Mouse (Mus musculus) spleen, postnatal 4 days (tissue): ENCODE measurements around the gene Litaf.
A peak's percentile ranks its signal among the peaks of the same experiment; 100 is the strongest.
"Not testable (repeated sequence)": the region's sequence is repeated elsewhere in the genome, so short reads cannot be mapped to it uniquely, and the experiment has no call there.

Experiments used
- DNase-seq, 2 experiments: peaks; one replicate each; pipeline ENCODE4 v3.0.0; 2022; ENCODE audit warnings: low spot score in 2 of 2

Litaf gene

DNA sequence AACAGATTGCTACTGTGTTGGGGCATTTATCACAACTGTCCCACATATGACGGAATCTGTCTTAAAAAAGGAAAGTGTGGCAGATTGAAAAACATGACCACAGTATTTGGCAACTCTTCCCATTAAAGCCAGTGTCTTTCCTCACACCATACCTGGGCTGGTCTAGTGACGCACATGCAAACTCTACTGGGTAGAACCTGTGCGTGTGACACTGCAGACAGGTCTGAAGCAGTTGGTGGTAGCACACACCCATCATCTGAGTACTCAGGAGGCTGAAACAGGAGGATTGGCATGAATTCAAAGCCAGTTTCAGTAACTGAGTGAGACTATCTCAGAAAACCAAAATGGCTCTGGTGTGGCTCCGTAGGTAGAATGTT, 43.9 kb downstream of the Litaf start:
- no peak for DNase-seq

DNA sequence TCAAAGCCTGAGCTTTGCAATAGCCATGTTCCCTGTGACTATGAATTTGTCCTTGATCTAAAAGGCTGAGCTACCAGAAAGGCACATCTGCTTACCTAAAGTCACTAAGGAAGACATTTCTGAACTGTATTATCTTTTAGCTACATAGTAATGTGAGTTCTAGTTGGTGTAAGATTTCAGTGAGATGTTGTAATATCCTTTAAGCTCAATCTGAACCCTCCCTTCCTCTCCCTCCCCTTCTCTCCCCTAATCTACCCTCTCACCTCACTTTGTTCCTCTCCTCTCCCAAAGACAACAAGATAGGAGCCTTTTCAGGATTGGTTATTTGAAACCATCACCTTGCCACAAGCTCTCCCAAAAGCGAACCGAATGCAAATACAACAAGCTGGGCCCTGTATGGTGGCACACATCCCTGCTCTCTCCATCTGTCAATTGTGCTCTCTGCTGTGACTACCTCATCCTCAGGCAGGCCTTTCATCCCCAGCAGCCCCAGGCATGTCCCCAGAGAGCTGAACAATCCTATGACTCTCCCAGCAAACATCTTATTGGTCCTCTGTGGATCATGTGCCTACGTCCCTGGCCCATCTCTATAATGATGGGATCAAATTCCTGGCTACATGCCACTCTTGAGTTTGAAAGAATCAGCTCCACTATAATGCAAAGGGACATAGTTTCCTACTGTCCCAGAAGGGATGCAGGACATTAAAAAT, 44.4 kb downstream of the Litaf start:
- DNase-seq = no peak

- no peak for DNase-seq
Observed at GRCm38 (mm10) chr16:11017807-11018595, 48.0 kb downstream of the Litaf start.

DNA sequence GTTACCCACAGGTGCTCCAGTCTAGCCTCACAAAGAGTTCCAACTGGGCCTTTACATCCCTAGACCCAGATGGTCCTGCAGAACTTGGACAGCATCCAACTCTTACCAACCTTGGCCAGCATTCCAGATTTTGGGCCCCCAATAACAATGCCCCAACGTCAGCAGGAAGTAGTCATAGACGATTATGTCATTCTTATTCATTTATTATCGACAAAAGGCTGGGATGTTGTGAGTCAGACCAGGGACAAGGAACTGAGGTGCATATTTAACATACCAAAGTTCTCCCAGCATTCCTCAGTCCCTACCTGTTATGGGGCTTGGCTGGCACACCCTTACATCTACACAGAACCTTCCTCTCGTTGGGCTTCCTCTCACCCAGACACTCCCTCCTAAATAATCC, 49.6 kb downstream of the Litaf start:
- no peak for DNase-seq

- no peak for DNase-seq
Observed at GRCm38 (mm10) chr16:11014407-11014806, 51.5 kb downstream of the Litaf start.

DNA sequence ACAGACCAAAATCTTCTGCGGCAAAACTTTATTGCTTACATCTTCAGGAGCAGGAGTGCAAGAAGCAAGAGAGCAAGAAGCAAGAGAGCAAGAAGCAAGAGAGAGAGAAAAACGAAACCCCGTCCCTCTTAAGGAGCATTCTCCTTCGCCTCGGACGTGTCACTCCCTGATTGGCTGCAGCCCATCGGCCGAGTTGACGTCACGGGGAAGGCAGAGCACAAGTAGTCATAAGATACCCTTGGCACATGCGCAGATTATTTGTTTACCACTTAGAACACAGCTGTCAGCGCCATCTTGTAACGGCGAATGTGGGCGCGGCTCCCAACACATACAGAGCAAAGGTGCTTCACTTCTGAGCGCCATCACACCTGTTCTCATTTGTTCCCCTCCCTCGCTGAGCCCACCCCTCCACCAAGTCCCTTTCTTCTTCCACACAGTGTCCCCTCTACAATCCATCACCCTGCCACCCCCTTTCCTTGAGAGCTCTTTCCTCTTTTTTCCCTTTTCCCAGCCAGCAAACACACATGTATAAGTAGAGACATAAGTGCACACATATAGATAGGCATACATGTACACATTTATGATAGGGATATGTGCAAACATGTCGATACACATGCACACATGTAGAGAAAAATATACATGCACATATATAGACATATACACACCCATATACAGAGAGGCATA, 52.4 kb downstream of the Litaf start:
- DNase-seq = not testable (repeated sequence)

GRCm38 (mm10) chr16:11012571-11013463, 53.1 kb downstream of the Litaf start:
- DNase-seq = peak in 1 of 2 experiments; percentile 34

GRCm38 (mm10) chr16:11011939-11012338, 54.0 kb downstream of the Litaf start:
- no peak for DNase-seq

GRCm38 (mm10) chr16:11011206-11011605, 54.8 kb downstream of the Litaf start:
- no peak for DNase-seq

DNA sequence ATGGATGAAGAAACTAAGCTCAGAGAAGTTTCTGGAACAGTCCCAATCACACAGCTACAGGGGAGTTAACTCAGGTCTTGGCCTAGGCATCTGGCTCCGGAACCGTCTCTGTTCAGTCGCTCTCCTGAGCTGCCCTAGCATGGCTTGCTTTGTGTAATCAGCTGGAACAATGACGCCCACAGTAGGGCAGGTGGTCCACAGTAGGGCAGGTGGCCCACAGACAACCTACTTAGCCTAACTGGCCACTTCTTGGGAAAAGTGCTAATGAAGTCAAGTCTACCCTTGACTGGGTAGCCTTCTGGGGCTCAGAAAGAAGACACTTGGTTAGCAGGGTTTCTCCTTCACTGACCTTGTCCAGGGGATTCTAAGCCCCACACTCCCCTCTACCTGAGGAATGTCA, 55.7 kb downstream of the Litaf start:
- no peak for DNase-seq

- peak in 1 of 2 experiments; percentile 29 for DNase-seq
Observed at GRCm38 (mm10) chr16:11008162-11008991, 57.6 kb downstream of the Litaf start.

GRCm38 (mm10) chr16:11006100-11006499, 59.9 kb downstream of the Litaf start:
- DNase-seq = peak in 1 of 2 experiments; percentile 23

DNA sequence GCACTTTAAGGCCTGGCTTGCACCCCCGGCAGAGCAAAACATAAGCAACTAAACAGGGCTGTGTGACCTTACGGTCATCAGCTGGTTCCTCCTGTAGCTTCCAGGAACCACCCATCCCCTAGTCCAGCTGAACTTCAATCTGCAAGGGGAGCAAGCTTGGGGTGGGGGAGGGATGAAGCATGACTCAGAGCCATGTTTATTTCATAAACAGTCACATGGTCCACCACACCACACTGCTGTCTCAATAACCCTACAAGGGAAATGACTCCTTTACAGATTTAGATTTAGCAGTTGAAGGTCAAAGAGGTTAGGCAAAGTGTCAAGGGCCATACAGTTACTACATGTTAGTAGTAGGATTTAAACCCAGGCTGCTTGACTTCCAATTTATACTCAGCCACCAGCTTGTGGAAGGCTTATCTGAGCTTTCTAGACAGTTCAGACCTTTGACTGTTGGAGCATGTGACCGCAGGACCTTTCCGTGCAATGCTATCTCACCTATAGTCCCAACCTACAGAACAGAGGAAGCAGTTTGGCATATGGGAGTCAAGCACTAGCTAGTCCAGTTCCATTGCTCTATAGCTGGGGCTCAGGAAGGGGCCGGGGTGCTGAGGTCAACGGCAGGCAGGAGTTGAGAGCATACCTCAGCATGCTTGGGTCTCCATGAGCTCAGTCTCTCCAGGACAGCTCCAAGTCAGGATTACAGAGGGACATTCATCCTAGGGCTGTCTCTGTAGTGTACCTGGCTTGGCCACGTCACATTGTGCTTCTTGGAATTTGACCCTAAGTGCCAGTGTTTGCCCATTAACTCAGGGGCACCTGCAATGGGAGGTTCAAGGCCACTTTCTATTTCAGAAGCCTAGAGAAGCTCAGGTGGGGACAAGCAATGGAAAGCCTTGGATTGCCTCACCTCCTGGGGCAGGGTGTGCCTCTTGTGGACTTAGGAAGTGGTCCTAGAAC, 64.0 kb downstream of the Litaf start:
- no peak for DNase-seq

DNA sequence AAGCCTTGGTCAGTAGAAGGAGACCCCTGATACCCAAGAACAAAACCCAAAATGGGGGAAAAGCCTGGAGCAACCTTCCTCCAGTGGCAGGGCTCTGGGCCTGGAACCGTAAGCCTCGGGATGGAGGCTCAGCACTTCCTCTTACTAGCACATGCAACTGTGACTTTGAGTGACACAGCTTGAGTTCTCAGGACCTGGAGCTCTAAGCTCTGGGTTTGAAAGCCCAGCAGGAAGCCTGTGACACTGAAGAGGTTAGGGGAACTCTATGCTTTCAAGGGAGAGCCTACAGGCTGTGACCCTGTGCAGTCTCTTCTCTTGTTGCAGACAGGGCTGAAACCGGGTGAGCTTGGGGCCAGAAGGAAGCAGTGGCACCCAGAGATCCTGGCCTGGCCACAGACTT, 66.1 kb downstream of the Litaf start:
- no peak for DNase-seq

GRCm38 (mm10) chr16:10998224-10998623, 67.7 kb downstream of the Litaf start:
- no peak for DNase-seq

GRCm38 (mm10) chr16:10996576-10996975, 69.4 kb downstream of the Litaf start:
- DNase-seq = no peak

DNA sequence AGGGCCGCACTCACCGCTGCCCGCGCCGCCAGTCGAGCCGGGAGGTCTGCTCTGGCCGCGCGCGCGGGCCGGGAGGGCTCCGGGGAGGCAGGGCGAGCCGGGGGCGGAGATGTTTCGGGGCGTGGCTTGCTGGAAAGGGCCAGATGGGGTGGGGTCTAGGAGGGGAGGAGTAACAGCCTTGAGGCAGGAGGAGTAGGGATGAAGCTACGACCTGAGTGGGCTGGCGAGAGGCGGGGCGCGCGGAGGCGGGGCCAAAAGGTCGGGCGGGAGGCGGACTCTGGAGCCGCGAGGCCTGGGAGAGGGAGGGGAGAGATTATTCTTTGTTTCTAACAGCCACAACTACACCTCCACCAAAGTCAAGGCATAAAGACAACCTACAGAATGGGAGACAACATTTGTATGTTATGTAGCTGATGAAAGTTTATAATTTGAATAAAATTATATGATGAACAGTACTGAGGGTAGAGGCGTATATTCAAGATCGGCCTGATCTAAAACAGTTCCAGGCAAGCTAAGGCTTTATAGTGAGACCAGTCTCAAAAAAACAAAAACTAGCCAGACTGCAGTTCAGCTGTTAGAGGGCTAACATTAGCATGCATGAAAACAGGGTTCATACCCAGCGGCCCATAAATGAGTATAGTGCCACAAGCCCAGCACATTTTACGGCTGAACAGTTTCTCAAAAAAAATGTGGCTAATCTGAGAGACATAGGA, 72.8 kb downstream of the Litaf start:
- DNase-seq = peak; percentile 91 to 94

DNA sequence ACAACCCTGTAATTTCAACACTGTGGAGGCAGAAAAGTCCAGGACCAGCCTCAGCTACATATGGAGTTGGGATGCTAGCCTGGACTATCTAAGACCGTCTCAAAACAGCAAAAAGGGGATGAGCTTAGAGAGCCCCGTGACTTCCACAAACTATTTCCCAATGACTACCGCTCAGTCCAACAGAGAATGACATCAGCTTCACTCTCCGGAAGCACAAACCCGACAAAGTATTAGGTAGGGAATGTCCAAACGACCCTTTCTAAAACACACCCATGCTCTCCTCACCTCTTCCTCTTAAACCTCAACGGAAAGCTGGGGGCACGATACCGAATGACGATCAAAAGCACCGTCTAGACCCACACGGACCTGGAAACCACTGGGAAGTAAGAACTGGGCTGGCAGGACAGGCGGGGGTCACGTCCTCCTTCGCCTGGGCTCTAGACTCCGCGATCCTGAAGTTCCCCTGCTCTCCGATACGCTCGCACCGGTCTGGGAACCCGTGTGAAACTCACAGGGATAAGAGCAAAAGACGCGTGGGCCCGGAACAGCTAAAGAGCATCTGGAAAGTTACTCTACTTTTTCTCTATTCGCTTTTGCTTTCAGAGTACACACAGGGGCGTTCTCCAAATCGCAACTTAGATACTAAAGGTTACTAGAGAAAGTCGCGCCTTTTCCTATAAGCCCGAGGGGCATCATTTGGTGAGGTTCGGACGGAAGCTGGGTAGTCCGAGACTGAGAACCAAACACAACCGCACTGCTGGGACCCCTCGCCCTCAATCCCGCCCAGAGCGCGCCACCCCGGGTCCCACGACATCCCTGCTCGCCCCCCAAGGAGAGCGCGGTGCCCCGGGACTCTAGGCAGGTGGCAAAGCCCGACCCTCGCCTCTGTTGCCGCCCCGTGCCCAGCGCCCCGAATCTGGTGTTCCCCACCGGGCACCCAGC, 73.6 kb downstream of the Litaf start:
- DNase-seq = peak; percentile 19 to 69
